Mouse (Mus musculus): Measurements from ENCODE around the gene Mdn1. TPM values are rescaled to one million over a fixed set of nuclear protein-coding genes. Genes with fewer than 3 reads are reported as not detected.

Mdn1 gene
- polyA plus RNA-seq (2015; fragmentation: Nextera tagmentation; extraction: Ambion mirVana): 3.8 and 4.5 TPM in 2 replicates

GRCm38 (mm10) chr4:32656918-32657662 lies at the start of gene Mdn1:
Mdn1 (plus strand) TSS chr4:32657119.
- ATAC-seq (ENCODE audit: low FRiP score, low TSS enrichment) (peak; percentile 96), DNase-seq (ENCODE audit: low spot score) (peak; percentile 93)
- Histone ChIP-seq H3K4me2 (replicated peaks; ENCODE audit: low read depth) (peak within 1 kb of the TSS; percentile 77), H3K4me3 (ENCODE audit: low read depth, low read length) (peak within 1 kb of the TSS; percentile 89), H3K27me3 (ENCODE audit: control insufficient read depth, insufficient read depth, low read length) (no peaks in the 10 kb centered on the region), H3K4me1 (replicated peaks; ENCODE audit: control insufficient read depth, insufficient read depth) (no peaks in the 10 kb centered on the region), H3K9me3 (ENCODE audit: control insufficient read depth, low read length) (no peaks in the 10 kb centered on the region), H3K36me3 (ENCODE audit: control insufficient read depth, insufficient read depth, low read length) (peaks cover 3% of the 10 kb centered on the region; the same call in 1 of the 2 replicates), H3K27ac (replicated peaks) (peak within 1 kb of the TSS; percentile 53; the same call in 1 of the 2 replicates), H3K9ac (ENCODE audit: low read length) (peak within 1 kb of the TSS; percentile 75)
- no peak for TF ChIP-seq EP300 (optimal IDR thresholded peaks at IDR 0.05)
- no peak for TF ChIP-seq CTCF (IDR thresholded peaks at IDR 0.05; ENCODE audit: low read depth)
- under 1% methylated on average over 68 of the region's 68 CpGs for WGBS

GRCm38 (mm10) chr4:32615034-32615881 lies 41.7 kb upstream of the Mdn1 start, which contains the start of gene Casp8ap2:
Casp8ap2 (plus strand) TSS chr4:32615451.
- peak within 1 kb of the TSS; percentile 90 for H3K4me3 ChIP-seq (ENCODE audit: low read depth, low read length)
- H3K4me1 ChIP-seq (replicated peaks; ENCODE audit: control insufficient read depth, insufficient read depth): no peaks in the 10 kb centered on the region
- peak within 1 kb of the TSS; percentile 90 for H3K9ac ChIP-seq (ENCODE audit: low read length)
- H3K36me3 ChIP-seq (ENCODE audit: control insufficient read depth, insufficient read depth, low read length): no peaks in the 10 kb centered on the region
- WGBS: under 1% methylated on average over 53 of the region's 67 CpGs
- peak within 1 kb of the TSS; percentile 67 for H3K4me2 ChIP-seq (replicated peaks; ENCODE audit: low read depth)
- H3K27ac ChIP-seq (replicated peaks): peak within 1 kb of the TSS; percentile 86
- peak; percentile 99 for DNase-seq (ENCODE audit: low spot score)
- no peaks in the 10 kb centered on the region for H3K27me3 ChIP-seq (ENCODE audit: control insufficient read depth, insufficient read depth, low read length)
- TF ChIP-seq CTCF (IDR thresholded peaks at IDR 0.05; ENCODE audit: low read depth) (0 out of 2 replicates have a peak, but pooled peaks have one; percentile 11), EP300 (optimal IDR thresholded peaks at IDR 0.05) (no peak)
- ATAC-seq (ENCODE audit: low FRiP score, low TSS enrichment): peak; percentile 100
- no peaks in the 10 kb centered on the region for H3K9me3 ChIP-seq (ENCODE audit: control insufficient read depth, low read length)

- H3K4me3 ChIP-seq (ENCODE audit: low read depth, low read length): no peak overlapping the region
- H3K27me3 ChIP-seq (ENCODE audit: control insufficient read depth, insufficient read depth, low read length): no peaks in the 10 kb centered on the region
- H3K9ac ChIP-seq (ENCODE audit: low read length): no peak overlapping the region
- no peak for TF ChIP-seq EP300 (optimal IDR thresholded peaks at IDR 0.05)
- TF ChIP-seq CTCF (IDR thresholded peaks at IDR 0.05; ENCODE audit: low read depth): no peak
- DNase-seq (ENCODE audit: low spot score) (no peak), ATAC-seq (ENCODE audit: low FRiP score, low TSS enrichment) (no peak)
- no peaks in the 10 kb centered on the region for H3K9me3 ChIP-seq (ENCODE audit: control insufficient read depth, low read length)
- no peak overlapping the region for H3K27ac ChIP-seq (replicated peaks)
- no peak overlapping the region for H3K4me2 ChIP-seq (replicated peaks; ENCODE audit: low read depth)
- H3K4me1 ChIP-seq (replicated peaks; ENCODE audit: control insufficient read depth, insufficient read depth): no peaks in the 10 kb centered on the region
- H3K36me3 ChIP-seq (ENCODE audit: control insufficient read depth, insufficient read depth, low read length): no peaks in the 10 kb centered on the region
Measured at GRCm38 (mm10) chr4:32621637-32622036, 35.3 kb upstream of the Mdn1 start.

- no peak for DNase-seq (ENCODE audit: low spot score)
- H3K4me3 ChIP-seq (ENCODE audit: low read depth, low read length): no peak overlapping the region
- no peak for ATAC-seq (ENCODE audit: low FRiP score, low TSS enrichment)
Measured at GRCm38 (mm10) chr4:32651669-32652068, 5.2 kb upstream of the Mdn1 start.

GRCm38 (mm10) chr4:32656146-32656904 lies 594 bp upstream of the Mdn1 start:
- DNase-seq (ENCODE audit: low spot score): no peak
- no peaks in the 10 kb centered on the region for H3K27me3 ChIP-seq (ENCODE audit: control insufficient read depth, insufficient read depth, low read length)
- peak overlapping the region; percentile 77 for H3K4me2 ChIP-seq (replicated peaks; ENCODE audit: low read depth)
- ATAC-seq (ENCODE audit: low FRiP score, low TSS enrichment): 0 out of 2 replicates have a peak, but pooled peaks have one; percentile 33
- H3K4me3 ChIP-seq (ENCODE audit: low read depth, low read length): peak overlapping the region; percentile 89
- H3K4me1 ChIP-seq (replicated peaks; ENCODE audit: control insufficient read depth, insufficient read depth): no peaks in the 10 kb centered on the region
- peak overlapping the region; percentile 53; the same call in 1 of the 2 replicates for H3K27ac ChIP-seq (replicated peaks)
- peak overlapping the region; percentile 75 for H3K9ac ChIP-seq (ENCODE audit: low read length)
- WGBS: 56% methylated on average over 11 of the region's 11 CpGs
- peaks cover 6% of the 10 kb centered on the region for H3K36me3 ChIP-seq (ENCODE audit: control insufficient read depth, insufficient read depth, low read length)
- TF ChIP-seq CTCF (IDR thresholded peaks at IDR 0.05; ENCODE audit: low read depth) (peak; percentile 31), EP300 (optimal IDR thresholded peaks at IDR 0.05) (no peak)
- H3K9me3 ChIP-seq (ENCODE audit: control insufficient read depth, low read length): no peaks in the 10 kb centered on the region

More at GRCm38 (mm10) chr4:32651669-32652068, 5.2 kb upstream of the Mdn1 start:
- Histone ChIP-seq H3K9ac (ENCODE audit: low read length) (no peak overlapping the region), H3K4me1 (replicated peaks; ENCODE audit: control insufficient read depth, insufficient read depth) (no peaks in the 10 kb centered on the region), H3K36me3 (ENCODE audit: control insufficient read depth, insufficient read depth, low read length) (peaks cover 6% of the 10 kb centered on the region), H3K9me3 (ENCODE audit: control insufficient read depth, low read length) (no peaks in the 10 kb centered on the region), H3K4me2 (replicated peaks; ENCODE audit: low read depth) (no peak overlapping the region), H3K27ac (replicated peaks) (no peak overlapping the region), H3K27me3 (ENCODE audit: control insufficient read depth, insufficient read depth, low read length) (no peaks in the 10 kb centered on the region)
- WGBS: 54% methylated on average over 5 of the region's 5 CpGs
- TF ChIP-seq EP300 (optimal IDR thresholded peaks at IDR 0.05) (no peak), CTCF (IDR thresholded peaks at IDR 0.05; ENCODE audit: low read depth) (no peak)

Measured in stomach, postnatal 0 days (tissue).